Mouse (Mus musculus) testis, adult 2 months (tissue): ENCODE data around the gene Pik3r1.

ENCODE experiments used
- CTCF ChIP-seq: fragments of 200-500 bp; IDR thresholded peaks from 2 replicates; pipeline ENCODE4 v1.5.1; 2012; ENCODE audit warnings: low read depth, mild to moderate bottlenecking, inconsistent platforms, low read length, moderate library complexity; ENCODE audit not compliant: control insufficient read depth, insufficient read depth, insufficient replicate concordance
- POLR2A ChIP-seq: fragments of 200-500 bp; IDR thresholded peaks from 2 replicates; pipeline ENCODE4 v1.6.1; 2012; ENCODE audit warnings: low read depth, mild to moderate bottlenecking, inconsistent platforms, low read length, moderate library complexity; ENCODE audit not compliant: control insufficient read depth

- no peak for TF ChIP-seq CTCF
- no peak for TF ChIP-seq POLR2A
Measured at GRCm38 (mm10) chr13:101662900-101663299, 105.1 kb downstream of the Pik3r1 start.
